Mouse (Mus musculus) lung, embryonic 14.5 days (tissue): Measurements from ENCODE around the gene Krtap2-4. TPM values are rescaled to one million over a fixed set of nuclear protein-coding genes. Genes with fewer than 3 reads are reported as not detected.
"Not testable (repeated sequence)": the region's sequence is repeated elsewhere in the genome, so short reads cannot be mapped to it uniquely, and the experiment has no call there.

Source experiments
- ATAC-seq: fragments of 200-750 bp; cut with Nextera tagmentation; 2 replicates; pipeline ENCODE4 v1.8.0; 2017; ENCODE audit warnings: mild to moderate bottlenecking, moderate TSS enrichment, moderate library complexity; ENCODE audit not compliant: insufficient read depth
- DNase-seq: peaks from one replicate; pipeline ENCODE4 v3.0.0-alpha.2; 2015
- H3K27ac ChIP-seq: fragments of 300-500 bp; sonication (generic); 2 replicates; pipeline ENCODE4 v1.5.1; 2014; ENCODE audit warnings: low read depth, mild to moderate bottlenecking, moderate library complexity
- H3K27me3 ChIP-seq: fragments of 300-500 bp; sonication (generic); 2 replicates; pipeline ENCODE4 v1.6.1; 2014; ENCODE audit warnings: low read length, control low read depth; ENCODE audit not compliant: insufficient read depth
- H3K36me3 ChIP-seq: fragments of 300-500 bp; sonication (generic); 2 replicates; pipeline ENCODE4 v1.6.1; 2014; ENCODE audit warnings: control low read depth; ENCODE audit not compliant: insufficient read depth
- H3K4me1 ChIP-seq: fragments of 300-500 bp; sonication (generic); 2 replicates; pipeline ENCODE4 v1.6.1; 2014; ENCODE audit warnings: antibody characterized with exemption, control low read depth; ENCODE audit not compliant: insufficient read depth
- H3K4me2 ChIP-seq: fragments of 300-500 bp; sonication (generic); 2 replicates; pipeline ENCODE4 v1.6.1; 2014; ENCODE audit warnings: mild to moderate bottlenecking
- H3K4me3 ChIP-seq: fragments of 300-500 bp; sonication (generic); 2 replicates; pipeline ENCODE4 v1.5.1; 2014; ENCODE audit warnings: low read depth, low read length
- H3K9ac ChIP-seq: fragments of 300-500 bp; sonication (generic); 2 replicates; pipeline ENCODE4 v1.6.1; 2014
- H3K9me3 ChIP-seq: fragments of 300-500 bp; sonication (generic); 2 replicates; pipeline ENCODE4 v1.6.1; 2016; ENCODE audit warnings: low read depth, low read length, control low read depth
- CTCF ChIP-seq: IDR thresholded peaks from 2 replicates; pipeline ENCODE4 v1.5.1; 2016; ENCODE audit warnings: antibody characterized with exemption, low read depth
- WGBS: fragments of 180-500 bp; shearing (Covaris S2); extraction: QIAGEN DNeasy Blood & Tissue Kit; methylation state at CpG from one replicate; pipeline ENCODE4 v1.1.7; 2014; 5-methylcytosine and 5-hydroxymethylcytosine counted together
- polyA plus RNA-seq: library from polyadenylated mRNA; unstranded; fragments of >200 nt; fragmentation: Nextera tagmentation; extraction: Ambion mirVana; gene quantifications from 2 replicates; pipeline ENCODE4 v1.2.1, GENCODE M21; 2014

The Krtap2-4 gene
- polyA plus RNA-seq, result not detected in 2 replicates

GRCm38 (mm10) chr11:99614796-99615363 is at the start of gene Krtap2-4:
Gene Krtap2-4, minus strand, starts transcription at chr11:99614846.
- H3K4me2 ChIP-seq, result no peak within 1 kb of the TSS
- ATAC-seq (no peak), DNase-seq (no peak)
- WGBS, result 58% methylated on average over 3 of the region's 3 CpGs
- H3K27ac ChIP-seq, result no peak within 1 kb of the TSS
- no peaks in the 10 kb centered on the region for H3K4me1 ChIP-seq
- no peaks in the 10 kb centered on the region for H3K36me3 ChIP-seq
- H3K9me3 ChIP-seq, result no peaks in the 10 kb centered on the region
- H3K27me3 ChIP-seq, result no peaks in the 10 kb centered on the region
- no peak within 1 kb of the TSS for H3K4me3 ChIP-seq
- H3K9ac ChIP-seq, result no peak within 1 kb of the TSS
- no peak for TF ChIP-seq CTCF

GRCm38 (mm10) chr11:99662802-99663201 is 48.2 kb upstream of the Krtap2-4 start:
- WGBS, result 77% methylated on average over 10 of the region's 10 CpGs

GRCm38 (mm10) chr11:99659256-99659655 is 44.6 kb upstream of the Krtap2-4 start:
- WGBS, result 73% methylated on average over 4 of the region's 4 CpGs
- ATAC-seq, result no peak
- H3K9me3 ChIP-seq, result no peaks in the 10 kb centered on the region
- no peak overlapping the region for H3K4me2 ChIP-seq
- no peak for DNase-seq
- no peaks in the 10 kb centered on the region for H3K36me3 ChIP-seq
- H3K4me1 ChIP-seq, result no peaks in the 10 kb centered on the region
- no peaks in the 10 kb centered on the region for H3K27me3 ChIP-seq
- no peak overlapping the region for H3K9ac ChIP-seq
- no peak overlapping the region for H3K27ac ChIP-seq
- H3K4me3 ChIP-seq, result no peak overlapping the region
- no peak for TF ChIP-seq CTCF

More at GRCm38 (mm10) chr11:99662802-99663201, 48.2 kb upstream of the Krtap2-4 start:
- no peak overlapping the region for H3K27ac ChIP-seq
- H3K4me1 ChIP-seq, result no peaks in the 10 kb centered on the region
- no peaks in the 10 kb centered on the region for H3K9me3 ChIP-seq
- no peak overlapping the region for H3K4me3 ChIP-seq
- H3K27me3 ChIP-seq, result no peaks in the 10 kb centered on the region
- DNase-seq, result no peak
- TF ChIP-seq CTCF, result no peak
- no peak overlapping the region for H3K4me2 ChIP-seq
- ATAC-seq, result no peak
- H3K36me3 ChIP-seq, result no peaks in the 10 kb centered on the region
- no peak overlapping the region for H3K9ac ChIP-seq

DNA sequence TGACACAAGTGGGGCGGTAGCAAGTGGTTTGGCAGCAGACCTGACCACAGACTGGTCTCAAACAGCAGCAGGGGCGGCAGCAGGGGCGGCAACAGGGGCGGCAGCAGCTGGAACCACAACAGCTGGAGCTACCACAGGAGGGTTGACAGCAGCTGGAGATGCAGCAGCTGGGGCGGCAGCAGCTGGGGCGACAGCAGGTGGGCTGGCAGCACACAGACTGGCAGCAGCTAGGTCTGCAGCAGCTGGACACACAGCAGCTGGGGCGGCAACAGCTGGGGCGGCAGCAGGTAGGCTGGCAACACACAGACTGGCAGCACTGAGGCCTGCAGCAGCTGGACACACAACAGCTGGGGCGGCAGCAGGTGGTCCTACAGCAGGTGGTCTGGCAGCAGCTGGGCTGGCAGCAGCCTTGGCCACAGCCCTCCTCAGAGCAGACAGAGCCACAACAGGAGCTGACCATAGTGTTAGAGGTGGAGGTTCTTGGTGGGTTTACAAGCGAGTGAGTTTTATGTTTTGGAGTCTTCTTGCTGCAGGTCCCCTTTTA is 43.9 kb upstream of the Krtap2-4 start, which contains the start of gene Gm11563:
Gene Gm11563, minus strand, starts transcription at position 494 of the 544 bp plus-strand sequence.
- not testable (repeated sequence) for H3K27ac ChIP-seq, H3K9me3 ChIP-seq, H3K27me3 ChIP-seq, H3K4me1 ChIP-seq, ATAC-seq, H3K4me3 ChIP-seq, H3K36me3 ChIP-seq, H3K9ac ChIP-seq, DNase-seq, H3K4me2 ChIP-seq
- WGBS, result 62% methylated on average over 10 of the region's 10 CpGs

DNA sequence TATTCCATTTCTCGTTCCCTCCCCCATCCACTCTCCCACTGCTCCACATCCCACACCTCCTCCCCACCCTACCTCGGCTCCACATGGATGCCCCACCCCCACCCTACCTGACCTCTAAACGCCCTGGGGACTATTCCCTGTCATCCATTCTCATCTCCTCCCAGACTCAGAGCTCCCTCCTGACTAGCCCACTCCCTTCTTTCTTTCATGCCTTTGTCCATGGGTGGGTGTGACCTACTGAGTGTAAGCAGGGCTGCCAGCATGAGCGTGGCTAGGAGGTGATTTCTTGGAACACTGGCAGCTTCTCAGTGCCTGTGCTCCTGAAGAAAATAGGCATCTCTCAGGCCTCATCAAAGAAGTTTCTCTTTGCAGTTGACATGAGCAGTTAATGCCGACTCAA is 42.4 kb upstream of the Krtap2-4 start:
- Histone ChIP-seq H3K4me1 (no peaks in the 10 kb centered on the region), H3K9ac (no peak overlapping the region), H3K9me3 (no peaks in the 10 kb centered on the region), H3K27ac (no peak overlapping the region), H3K4me2 (no peak overlapping the region), H3K27me3 (no peaks in the 10 kb centered on the region), H3K36me3 (no peaks in the 10 kb centered on the region), H3K4me3 (no peak overlapping the region)
- 45% methylated on average over 5 of the region's 5 CpGs for WGBS
- DNase-seq (no peak), ATAC-seq (no peak)
- TF ChIP-seq CTCF, result no peak

- no peaks in the 10 kb centered on the region for H3K4me1 ChIP-seq
- 80% methylated on average over 2 of the region's 2 CpGs for WGBS
- no peak within 1 kb of the TSS for H3K4me2 ChIP-seq
- no peak within 1 kb of the TSS for H3K9ac ChIP-seq
- ATAC-seq, result no peak
- no peak for TF ChIP-seq CTCF
- no peak within 1 kb of the TSS for H3K27ac ChIP-seq
- H3K36me3 ChIP-seq, result no peaks in the 10 kb centered on the region
- H3K9me3 ChIP-seq, result no peaks in the 10 kb centered on the region
- H3K27me3 ChIP-seq, result no peaks in the 10 kb centered on the region
- H3K4me3 ChIP-seq, result no peak within 1 kb of the TSS
- DNase-seq, result no peak
Observed at GRCm38 (mm10) chr11:99650136-99650535, 35.5 kb upstream of the Krtap2-4 start, which contains the start of gene Gm11555. Gene Gm11555, minus strand, starts transcription at chr11:99650236.

DNA sequence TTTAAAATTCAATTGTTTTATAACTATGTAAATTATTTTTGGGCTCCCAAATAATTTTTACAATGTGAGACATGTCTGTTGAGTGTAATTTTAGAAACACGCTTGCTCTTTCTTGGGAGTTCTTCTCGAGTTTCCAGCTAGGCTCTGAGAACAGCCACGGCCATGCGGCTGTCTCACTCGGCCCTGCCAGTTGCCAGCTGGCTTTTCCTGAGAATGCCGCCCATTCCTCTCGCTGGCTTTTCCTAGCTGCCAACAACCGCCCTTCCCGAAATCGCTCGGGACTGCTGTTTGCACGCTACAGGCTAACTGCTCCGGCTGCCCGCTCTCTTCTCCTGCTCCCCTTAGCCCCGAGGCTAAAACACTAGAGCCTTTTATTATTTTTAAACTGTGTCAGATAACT is 31.8 kb upstream of the Krtap2-4 start:
- TF ChIP-seq CTCF, result no peak
- Histone ChIP-seq H3K9ac (no peak overlapping the region), H3K27me3 (no peaks in the 10 kb centered on the region), H3K27ac (no peak overlapping the region), H3K4me3 (no peak overlapping the region), H3K4me1 (no peaks in the 10 kb centered on the region), H3K36me3 (no peaks in the 10 kb centered on the region), H3K4me2 (no peak overlapping the region), H3K9me3 (no peaks in the 10 kb centered on the region)
- DNase-seq (no peak), ATAC-seq (no peak)
- 84% methylated on average over 15 of the region's 15 CpGs for WGBS
